Mouse (Mus musculus) urinary bladder, postnatal 4 days (tissue): ENCODE results near the gene Phf1.
"Not testable (repeated sequence)": the region's sequence is repeated elsewhere in the genome, so short reads cannot be mapped to it uniquely, and the experiment has no call there.

ENCODE experiments used
- DNase-seq, 2 experiments: peaks; one replicate each; pipeline ENCODE4 v3.0.0; 2021 to 2022; ENCODE audit warnings: low spot score in 2 of 2

Gene Phf1

DNA sequence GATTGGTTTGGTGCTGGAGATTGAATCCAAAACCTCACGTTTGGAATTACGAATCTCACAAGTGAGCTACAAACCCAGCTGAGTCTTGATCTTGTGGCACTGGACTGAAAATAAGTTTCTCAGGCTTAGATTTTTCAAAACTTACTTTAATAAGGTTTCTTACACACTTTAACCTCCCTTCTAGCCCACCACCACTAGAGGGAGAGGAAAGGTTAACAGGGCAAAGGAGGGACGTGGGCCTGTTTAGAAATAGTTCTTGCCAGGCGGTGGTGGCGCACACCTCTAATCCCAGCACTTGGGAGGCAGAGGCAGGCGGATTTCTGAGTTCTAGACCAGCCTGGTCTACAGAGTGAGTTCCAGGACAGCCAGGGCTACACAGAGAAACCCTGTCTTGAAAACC, 44.5 kb downstream of the Phf1 start:
- not testable (repeated sequence) for DNase-seq

DNA sequence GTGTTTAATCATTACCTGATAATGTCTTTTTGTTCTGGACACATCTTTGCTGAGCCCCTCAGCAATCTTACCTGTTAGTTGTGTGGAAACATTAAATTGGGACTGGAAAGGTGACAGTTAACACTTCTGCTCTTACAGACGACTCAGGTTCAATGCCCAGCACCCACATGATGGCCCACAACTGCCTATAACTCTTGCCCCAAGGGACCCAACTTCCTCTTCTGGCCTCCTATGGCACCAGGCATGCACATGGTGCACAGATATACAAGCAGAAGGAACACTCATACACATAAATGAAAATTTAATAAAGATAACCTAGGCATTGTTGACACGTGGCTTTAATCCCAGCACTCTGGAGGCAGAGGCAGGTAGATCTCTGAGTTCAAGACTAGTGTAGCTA, 46.6 kb downstream of the Phf1 start:
- DNase-seq = no peak

DNA sequence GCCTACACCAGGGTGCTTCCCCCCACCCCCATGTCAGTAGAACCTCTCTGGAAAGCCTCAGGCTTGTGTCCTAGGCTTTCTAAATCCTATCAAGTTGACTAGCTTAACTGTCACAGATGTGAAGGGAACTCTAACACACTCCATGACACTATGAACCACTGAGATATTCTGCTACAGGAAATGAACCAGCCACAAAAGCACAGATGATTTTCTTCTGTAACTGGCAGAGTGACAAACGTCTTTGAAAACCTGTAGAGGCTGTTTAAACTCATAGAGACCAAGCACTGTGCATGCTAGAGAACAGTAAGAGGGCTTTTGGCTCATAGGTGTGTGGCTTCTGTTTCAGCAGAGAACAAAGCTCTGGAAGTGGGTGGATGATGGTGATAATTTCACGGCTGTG, 48.2 kb downstream of the Phf1 start:
- DNase-seq = no peak

DNA sequence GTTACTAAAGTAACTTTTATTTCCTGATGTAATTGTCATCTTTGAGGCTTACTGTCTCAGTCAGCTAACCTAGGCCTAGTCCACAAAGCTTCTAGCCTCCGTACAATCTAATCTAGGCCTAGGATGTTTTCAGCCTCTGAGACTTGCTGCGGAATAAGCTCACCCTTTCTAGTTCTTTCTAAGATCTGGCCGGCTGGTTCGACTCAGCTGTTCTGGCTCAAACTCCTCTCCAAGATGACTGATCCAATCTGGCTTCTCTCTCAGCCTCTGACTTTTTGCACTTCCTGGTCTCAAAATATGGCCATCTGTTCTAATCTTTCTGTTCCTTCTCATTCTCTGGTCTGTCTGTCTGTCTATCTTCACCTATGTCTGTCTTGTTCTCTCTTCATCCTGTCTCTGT, 50.5 kb downstream of the Phf1 start:
- DNase-seq = no peak

DNA sequence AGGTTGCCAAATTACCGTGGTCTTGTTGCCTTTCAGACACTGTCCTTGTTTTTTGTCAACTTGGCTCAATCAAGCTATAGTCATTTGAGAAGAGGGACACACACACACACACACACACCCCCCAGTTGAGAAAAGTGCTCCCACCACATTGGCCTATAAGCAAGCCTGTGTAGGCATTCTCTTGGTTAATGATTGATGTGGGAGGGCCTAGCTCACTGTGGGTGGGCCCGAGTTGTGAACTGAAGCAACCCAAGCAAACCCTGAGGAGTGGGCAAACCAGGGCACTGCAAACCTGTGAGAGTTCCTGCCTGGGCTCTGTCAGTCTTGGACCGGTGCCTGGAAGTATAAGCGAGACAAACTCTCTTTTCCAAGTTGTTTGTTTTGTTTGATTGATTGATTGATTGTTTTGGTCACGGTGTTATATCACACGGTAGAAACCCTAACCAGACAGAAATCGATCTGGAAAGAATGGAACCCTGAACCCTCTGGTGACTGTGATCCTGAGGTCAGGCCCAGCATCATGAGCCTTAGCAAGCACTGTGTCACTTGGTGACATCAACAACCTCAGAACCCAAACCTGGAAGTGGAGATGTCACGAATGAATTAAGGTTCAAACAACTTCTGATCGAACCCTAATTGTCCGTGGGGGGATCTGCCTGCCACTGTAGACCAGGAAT, 52.8 kb downstream of the Phf1 start:
- no peak for DNase-seq
